Mouse (Mus musculus) adrenal gland, adult 2 months (tissue): ENCODE data around the gene Lsm2. TPM values are rescaled to one million over a fixed set of nuclear protein-coding genes. Genes with fewer than 3 reads are reported as not detected.
"Not testable (repeated sequence)": the region's sequence is repeated elsewhere in the genome, so short reads cannot be mapped to it uniquely, and the experiment has no call there.

ENCODE experiments used
- DNase-seq: peaks from one replicate; pipeline ENCODE4 v3.0.0; 2021
- polyA plus RNA-seq: library from polyadenylated mRNA; depleted of rRNA; stranded (reverse); fragments of >200 nt; gene quantifications from 2 replicates; pipeline ENCODE4 v1.2.3, GENCODE M21; 2012
- total RNA-seq, 2 experiments: library from RNA; stranded (reverse); gene quantifications; 2 replicates each; pipeline ENCODE4 v1.2.3; 2021

Gene Lsm2
- total and polyA plus RNA-seq, 3 experiments, result 32.9 to 82.4 (median 45.8) TPM

DNA sequence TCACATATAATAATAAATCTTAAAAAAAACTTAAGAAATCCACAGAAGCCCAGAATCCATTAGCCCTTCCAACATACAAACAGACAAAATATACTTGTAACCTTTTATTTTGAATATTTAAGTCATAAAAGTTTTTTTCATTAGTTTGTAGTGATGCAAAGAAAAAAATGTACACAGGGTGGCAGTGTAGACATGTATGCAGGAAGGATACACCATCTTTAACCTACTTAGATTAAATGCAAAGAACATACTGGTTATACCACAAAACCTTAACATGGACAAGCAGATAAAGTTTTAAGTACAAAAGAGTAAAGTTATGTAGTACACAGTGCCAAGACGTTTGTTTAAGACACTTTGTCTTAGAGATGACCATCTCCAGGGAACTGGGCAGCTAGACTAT is 25.3 kb upstream of the Lsm2 start:
- no peak for DNase-seq

DNA sequence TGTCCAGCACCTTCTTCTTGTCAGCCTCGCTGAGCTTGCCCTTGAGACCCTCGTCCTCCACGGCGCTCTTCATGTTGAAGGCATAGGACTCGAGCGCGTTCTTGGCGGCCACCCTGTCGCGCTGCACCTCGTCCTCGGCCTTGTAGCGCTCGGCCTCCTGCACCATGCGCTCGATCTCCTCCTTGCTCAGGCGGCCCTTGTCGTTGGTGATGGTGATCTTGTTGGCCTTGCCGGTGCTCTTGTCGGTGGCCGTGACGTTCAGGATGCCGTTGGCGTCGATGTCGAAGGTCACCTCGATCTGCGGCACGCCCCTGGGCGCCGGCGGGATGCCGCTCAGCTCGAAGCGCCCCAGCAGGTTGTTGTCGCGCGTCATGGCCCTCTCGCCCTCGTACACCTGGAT is 24.4 kb upstream of the Lsm2 start:
- peak; percentile 49 for DNase-seq

DNA sequence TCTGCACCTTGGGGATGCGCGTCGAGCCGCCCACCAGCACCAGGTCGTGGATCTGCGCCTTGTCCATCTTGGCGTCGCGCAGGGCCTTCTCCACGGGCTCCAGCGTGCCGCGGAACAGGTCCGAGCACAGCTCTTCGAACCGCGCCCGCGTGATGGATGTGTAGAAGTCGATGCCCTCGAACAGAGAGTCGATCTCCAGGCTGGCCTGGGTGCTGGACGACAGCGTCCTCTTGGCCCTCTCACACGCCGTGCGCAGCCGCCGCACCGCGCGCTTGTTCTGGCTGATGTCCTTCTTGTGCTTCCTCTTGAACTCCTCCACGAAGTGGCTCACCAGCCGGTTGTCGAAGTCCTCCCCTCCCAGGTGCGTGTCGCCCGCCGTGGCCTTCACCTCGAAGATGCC is 23.7 kb upstream of the Lsm2 start:
- DNase-seq, result peak; percentile 37

DNA sequence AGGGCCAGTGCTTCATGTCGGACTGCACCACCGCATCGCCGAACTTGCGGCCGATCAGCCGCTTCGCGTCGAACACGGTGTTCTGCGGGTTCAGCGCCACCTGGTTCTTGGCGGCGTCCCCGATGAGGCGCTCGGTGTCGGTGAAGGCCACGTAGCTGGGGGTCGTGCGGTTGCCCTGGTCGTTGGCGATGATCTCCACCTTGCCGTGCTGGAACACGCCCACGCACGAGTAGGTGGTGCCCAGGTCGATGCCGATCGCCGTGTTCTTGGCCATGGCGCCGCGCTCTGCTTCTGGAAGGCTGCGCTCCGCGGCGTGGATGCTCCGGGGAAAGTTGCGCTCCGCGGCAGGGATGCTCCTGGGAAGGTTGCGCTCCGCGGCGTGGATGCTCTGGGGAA is 22.9 kb upstream of the Lsm2 start:
- peak; percentile 51 for DNase-seq

DNA sequence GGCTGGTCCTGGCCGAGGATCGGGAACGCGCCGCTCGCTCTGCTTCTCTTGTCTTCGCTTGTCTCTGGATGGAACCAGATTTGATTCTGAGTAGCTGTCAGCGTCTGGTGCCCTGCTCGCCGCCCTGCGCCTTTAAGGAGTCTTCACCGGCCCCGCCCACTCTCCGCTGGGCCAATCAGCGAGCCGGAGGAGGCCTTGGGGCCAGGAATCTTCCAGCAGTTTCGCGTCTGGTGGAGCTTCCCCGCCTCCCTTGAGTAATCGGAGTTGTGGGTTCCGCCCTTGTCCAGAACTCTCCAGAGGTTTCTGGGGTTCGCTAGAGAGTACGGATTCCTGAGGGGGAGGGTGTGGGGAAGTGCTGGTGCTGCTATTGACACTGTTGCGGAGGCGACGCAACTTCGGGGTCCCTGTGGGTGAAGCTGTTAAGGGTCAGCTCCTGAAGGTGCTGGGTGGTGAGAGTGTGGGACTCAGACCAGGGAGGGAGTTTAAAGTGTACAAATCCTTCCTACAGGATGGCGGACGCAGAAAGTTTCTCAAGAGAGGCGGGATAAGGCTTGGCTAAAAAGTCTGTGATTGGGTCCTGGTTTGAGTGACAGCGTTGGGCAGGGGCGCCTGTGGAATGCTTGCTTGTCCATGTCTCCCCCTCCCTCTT is 22.4 kb upstream of the Lsm2 start, which contains the start of gene Hspa1b:
TSS of gene Hspa1b (minus strand) at position 109 of the 649 bp plus-strand sequence.
- peak; percentile 95 for DNase-seq

DNA sequence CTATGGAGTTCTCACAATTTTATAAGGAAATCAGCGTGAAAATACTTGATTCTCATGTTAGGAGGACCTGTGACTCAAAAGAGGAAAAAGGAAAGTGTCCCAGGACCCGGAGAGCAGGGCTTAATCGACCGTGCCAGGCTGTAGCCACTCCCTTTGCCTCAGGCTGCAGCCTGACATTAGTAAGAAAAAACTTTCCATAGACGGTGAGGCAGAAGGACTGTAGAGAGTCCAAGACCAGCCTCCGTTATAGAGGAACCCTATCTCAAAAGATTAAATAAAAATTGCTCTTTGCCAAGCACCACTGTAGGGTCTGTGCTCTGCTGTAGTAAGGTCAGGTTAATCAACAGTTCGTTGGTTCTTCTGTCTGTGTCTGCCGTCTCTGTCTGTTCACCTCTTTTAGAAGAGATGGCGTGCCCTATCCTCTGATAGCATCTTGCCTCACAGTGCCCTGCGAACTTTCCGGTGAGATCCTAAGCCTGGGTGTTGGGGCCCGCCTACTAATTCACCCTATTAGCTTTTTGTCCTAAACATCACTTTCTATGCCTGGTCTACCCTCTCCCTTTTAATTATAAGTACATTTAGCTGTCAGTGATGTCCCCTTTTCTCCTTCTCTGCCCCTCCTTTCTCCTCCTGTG is 21.7 kb upstream of the Lsm2 start:
- DNase-seq, result peak; percentile 80

DNA sequence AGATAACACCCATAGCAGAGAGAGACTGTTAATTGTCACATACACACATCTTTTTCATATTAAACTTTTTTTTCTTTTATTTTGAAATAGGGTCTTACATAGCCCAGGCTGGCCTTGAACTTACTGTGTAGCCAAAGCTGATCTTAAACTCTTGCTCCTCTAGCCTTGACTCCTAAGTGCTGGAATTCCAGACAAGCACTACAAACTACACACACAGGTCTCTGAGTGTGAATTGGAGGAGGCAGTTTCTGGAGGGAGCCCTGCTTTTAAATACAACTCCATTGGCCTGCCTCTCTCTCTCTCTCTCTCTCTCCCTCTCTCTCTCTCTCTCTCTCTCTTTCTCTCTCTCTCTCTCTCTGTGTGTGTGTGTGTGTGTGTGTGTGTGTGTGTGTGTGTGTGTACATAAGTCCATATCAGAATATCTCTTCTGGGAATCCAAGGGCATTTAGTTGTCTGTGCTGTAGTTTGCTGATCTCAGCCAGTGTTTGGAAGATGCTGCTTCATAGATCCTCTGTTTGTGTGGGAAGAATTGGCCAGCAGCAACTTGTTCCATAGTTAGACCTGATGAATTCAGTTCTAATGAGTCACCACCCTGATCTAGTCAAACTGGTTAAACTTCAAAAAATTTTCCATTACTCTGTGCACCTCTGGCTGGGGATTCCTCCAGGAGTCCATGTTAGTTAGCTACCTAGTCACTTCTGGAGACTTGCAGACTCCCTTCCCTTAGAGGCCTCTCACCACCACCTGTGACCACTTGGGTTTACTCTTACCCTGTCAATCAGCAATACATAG is 20.8 kb upstream of the Lsm2 start:
- DNase-seq, result peak; percentile 45

DNA sequence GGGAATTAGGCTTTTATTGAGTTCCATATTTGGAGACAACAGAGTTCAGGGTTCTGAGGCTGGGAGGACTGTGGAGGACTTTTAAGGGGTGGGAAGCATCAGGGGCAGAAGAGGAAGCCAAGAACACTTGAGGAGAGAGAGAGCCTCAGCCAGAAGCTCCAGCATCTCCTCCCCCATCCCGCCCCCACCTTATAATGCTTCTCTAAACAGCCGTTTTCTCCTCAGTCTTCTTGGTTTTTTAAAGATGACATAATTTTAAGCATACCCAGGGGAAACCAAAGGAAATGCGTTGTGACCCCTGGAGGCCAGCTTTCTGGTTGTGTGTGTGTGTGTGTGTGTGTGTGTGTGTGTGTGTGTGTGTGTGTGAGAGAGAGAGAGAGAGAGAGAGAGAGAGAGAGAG is 19.5 kb upstream of the Lsm2 start:
- DNase-seq, result no peak

DNA sequence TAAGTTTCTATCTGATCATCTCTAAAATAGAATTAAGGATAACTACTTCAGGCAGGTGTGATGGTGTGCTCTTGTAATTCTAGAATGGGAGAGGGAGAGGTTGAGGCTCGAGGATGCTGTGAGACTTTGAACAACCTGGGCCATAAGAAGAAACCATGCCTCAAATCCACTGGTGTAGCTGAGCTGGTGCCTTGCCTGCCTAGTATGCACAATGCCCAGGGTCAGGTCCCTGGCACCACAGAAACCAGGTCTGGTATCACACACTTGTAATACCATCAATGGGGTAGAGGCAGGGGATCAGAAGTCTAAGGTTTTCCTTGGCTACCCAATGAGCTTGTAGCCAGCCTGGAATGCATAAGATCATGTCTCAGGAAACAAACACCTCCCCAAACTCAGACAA is 18.8 kb upstream of the Lsm2 start:
- no peak for DNase-seq

DNA sequence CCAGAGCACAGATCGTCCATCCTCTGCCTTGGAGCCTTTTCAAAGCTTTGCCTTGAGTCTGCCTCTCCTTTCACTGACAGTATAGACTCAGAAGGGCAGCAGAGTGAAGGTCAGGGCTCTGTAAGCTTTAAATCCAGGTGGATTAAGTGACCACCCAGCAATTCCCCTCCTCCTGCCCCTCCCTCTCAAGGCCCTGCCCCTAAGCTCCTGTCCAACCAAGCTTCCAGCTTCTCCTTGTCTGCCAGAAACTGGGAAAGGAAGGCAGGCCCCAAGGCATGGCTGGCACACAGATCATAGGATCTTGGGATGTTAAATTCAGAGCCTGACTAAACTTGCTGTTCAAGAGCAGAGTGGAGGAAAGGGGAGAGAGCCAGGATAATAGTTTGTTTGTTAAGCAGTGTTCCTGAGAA is 17.0 kb upstream of the Lsm2 start:
- no peak for DNase-seq

DNA sequence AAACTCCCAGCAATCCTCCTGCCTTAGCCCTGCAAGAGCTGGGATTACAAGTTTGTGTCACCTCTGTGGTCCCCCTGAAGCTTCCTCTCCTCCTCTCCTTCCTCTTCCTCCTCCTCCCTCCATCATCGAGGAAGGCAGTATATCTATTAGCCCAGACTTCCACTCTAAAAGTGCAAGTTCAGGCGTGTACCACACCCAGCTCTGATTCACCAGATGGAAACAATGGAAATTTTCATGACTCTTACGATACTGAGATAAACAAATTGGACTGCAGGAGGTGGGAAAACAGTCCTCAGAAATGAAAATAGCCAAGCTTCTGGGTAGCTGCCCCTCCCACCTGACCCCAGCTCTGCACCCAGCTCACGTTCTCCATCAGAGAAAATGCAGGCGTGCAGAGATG is 16.0 kb upstream of the Lsm2 start:
- no peak for DNase-seq

DNA sequence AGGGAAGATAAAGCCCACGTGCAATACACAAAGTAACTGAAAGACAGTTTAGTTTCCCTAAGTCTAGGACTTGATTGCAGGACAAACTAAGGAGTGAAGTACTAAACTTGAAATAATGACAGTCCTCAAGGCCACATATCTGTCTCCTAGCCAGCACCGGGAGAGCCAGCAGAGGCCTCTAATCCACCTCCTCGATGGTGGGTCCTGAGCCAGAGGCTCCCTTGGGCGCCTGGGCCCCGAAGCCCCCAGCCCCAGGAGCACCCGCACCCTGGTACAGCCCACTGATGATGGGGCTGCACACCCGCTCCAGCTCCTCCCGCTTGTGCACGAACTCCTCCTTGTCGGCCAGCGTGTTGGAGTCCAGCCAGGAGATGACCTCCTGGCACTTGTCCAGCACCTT is 11.8 kb upstream of the Lsm2 start, which contains the start of gene Gm20481:
TSS of gene Gm20481 (plus strand) at position 91 of the 400 bp plus-strand sequence.
- DNase-seq, result peak; percentile 64

DNA sequence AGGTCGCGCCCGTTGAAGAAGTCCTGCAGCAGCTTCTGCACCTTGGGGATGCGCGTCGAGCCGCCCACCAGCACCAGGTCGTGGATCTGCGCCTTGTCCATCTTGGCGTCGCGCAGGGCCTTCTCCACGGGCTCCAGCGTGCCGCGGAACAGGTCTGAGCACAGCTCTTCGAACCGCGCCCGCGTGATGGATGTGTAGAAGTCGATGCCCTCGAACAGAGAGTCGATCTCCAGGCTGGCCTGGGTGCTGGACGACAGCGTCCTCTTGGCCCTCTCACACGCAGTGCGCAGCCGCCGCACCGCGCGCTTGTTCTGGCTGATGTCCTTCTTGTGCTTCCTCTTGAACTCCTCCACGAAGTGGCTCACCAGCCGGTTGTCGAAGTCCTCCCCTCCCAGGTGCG is 10.8 kb upstream of the Lsm2 start:
- DNase-seq, result not testable (repeated sequence)

DNA sequence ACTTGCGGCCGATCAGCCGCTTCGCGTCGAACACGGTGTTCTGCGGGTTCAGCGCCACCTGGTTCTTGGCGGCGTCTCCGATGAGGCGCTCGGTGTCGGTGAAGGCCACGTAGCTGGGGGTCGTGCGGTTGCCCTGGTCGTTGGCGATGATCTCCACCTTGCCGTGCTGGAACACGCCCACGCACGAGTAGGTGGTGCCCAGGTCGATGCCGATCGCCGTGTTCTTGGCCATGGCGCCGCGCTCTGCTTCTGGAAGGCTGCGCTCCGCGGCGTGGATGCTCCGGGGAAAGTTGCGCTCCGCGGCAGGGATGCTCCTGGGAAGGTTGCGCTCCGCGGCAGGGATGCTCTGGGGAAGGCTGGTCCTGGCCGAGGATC is 10.0 kb upstream of the Lsm2 start:
- not testable (repeated sequence) for DNase-seq

DNA sequence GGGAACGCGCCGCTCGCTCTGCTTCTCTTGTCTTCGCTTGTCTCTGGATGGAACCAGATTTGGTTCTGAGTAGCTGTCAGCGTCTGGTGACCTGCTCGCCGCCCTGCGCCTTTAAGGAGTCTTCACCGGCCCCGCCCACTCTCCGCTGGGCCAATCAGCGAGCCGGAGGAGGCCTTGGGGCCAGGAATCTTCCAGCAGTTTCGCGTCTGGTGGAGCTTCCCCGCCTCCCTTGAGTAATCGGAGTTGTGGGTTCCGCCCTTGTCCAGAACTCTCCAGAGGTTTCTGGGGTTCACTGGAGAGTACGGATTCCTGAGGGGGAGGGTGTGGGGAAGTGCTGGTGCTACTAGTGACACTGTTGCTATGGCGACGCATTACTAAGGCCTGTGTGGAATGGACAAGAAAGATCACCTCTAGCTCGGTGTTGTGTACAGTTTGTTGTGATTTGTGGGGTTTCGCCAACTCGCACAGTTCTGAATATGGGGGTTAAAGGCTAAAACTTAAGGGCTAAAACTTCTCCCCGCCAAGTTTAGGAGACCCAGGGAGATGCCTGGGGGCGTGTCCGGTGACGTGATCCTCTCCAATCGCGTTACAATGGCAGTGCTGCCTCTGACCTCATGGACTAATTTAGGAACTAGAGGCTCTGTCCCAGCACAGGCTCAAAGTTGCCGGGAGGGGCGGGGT is 9.5 kb upstream of the Lsm2 start, which contains the start of the genes Hspa1a and Hspa1l:
TSS of gene Hspa1a (minus strand) at position 88 of the 681 bp plus-strand sequence.
TSS of gene Hspa1l (plus strand) at position 635 of the 681 bp plus-strand sequence.
- DNase-seq, result peak; percentile 94

DNA sequence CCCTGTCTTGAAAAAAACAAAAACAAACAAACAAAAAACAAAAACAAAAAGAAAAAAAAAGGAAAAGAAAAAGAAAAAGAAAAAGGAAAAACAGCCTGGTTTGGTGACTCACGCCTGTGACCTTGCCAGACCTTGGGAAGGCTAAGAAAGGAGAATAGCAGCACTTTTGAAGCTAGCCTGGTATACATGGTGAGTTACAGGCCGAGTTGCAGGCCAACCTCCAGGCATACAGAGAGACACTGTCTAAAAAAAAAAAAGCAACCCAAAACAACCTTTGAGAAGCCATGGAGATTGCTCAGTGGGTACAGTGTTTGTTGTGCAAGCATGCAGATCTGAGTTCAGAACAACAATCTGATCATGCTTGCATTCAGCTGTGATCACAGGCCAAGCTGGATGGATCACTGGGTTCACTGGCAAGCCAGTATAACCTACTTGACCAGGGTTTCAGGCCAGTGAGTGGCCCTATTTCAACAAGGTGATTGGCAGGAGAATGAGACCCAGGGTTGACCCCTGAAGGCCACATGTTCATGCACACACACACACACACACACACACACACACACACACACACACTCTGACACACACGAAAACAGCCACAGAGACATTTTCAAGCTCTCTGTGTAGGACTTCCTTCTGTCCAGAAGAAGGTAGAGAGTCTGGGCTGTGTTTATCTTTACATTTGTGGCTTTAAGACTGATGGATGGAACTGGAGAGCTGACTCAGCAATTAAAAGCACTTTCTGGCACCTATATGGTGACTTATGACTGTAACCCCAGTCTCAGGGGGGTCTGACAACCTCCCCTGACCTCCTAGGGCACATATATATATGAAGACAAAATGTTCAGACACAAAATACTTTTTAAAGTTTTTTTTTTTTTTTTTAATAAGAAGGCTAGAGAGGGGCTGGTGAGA is 5.8 kb upstream of the Lsm2 start:
- DNase-seq, result peak; percentile 75

DNA sequence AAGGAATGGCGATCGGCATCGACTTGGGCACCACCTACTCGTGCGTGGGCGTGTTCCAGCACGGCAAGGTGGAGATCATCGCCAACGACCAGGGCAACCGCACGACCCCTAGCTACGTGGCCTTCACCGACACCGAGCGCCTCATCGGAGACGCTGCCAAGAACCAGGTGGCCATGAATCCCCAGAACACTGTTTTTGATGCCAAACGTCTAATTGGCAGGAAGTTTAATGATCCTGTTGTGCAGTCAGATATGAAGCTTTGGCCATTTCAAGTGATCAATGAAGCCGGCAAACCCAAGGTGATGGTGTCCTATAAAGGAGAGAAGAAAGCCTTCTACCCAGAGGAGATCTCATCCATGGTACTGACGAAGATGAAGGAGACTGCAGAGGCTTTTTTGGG is 4.7 kb upstream of the Lsm2 start:
- DNase-seq, result no peak

DNA sequence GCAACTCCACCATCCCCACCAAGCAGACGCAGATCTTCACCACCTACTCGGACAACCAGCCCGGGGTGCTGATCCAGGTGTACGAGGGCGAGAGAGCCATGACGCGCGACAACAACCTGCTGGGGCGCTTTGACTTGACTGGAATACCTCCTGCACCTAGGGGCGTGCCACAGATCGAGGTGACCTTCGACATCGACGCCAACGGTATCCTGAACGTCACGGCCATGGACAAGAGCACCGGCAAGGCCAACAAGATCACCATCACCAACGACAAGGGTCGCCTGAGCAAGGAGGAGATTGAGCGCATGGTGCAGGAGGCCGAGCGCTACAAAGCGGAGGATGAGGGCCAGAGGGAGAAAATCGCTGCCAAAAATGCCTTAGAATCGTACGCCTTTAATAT is 3.4 kb upstream of the Lsm2 start:
- no peak for DNase-seq

DNA sequence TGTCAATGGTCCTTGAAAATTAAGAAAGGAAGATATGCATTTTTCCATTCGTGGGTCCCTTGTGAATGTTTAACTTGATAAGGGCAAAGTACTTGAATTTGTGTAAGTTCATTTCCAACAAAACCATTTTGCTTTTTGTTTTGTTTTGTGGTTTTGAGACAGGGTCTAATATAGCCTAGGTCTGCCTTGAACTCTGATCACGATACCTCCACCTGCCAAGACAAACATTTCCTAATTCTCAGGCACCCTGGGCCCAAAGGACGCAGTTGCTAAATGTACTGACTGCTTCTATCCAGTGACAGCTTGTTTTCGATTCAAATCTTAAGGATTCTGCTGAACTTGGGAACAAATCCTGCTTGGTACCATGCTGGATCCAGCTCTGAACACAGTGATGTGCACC is 2.0 kb upstream of the Lsm2 start:
- peak; percentile 25 for DNase-seq

DNA sequence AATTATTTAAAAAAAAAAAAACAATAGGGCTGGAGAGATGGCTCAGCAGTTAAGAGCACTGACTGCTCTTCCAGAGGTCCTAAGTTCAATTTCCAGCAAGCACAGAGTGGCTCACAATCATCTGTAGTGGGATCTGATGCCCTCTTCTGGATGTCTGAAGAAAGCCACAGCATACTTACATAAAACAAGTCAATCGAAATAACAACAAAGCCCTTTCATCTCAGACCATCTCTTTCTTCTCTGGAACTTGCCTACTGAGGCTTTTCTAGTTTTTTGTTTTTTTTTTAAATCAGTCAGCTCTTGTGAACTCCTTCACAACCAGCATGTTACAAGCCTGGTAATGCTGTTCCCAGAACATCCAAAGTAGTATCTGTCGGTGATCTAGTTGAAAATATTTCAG is 1.0 kb upstream of the Lsm2 start:
- DNase-seq, result peak; percentile 57

DNA sequence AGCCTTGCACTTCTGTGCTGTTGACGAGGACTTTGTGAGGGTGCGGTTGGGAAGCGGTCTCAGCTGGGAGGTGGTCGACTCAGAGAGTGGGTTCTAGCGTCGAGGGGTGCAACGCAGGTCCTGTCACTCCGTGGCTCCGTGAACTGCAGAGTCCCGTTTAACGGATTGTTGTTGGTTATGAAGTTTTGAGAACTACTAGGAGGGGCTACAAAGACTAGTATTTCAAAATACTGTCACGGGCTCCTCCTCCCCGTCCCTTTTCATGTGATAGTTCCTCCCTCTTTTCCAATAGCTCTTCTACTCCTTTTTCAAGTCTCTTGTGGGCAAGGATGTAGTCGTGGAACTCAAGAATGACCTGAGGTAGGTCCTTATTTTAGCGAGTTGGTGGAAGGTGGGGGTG is 666 bp downstream of the Lsm2 start:
- DNase-seq, result no peak
